Mouse (Mus musculus) spleen, postnatal 14 days (tissue): ENCODE measurements around the gene Tfip11.
"Not testable (repeated sequence)": the region's sequence is repeated elsewhere in the genome, so short reads cannot be mapped to it uniquely, and the experiment has no call there.

ENCODE experiments used
- DNase-seq, 2 experiments: peaks; one replicate each; pipeline ENCODE4 v3.0.0; 2021 to 2022; ENCODE audit warnings: low spot score in 2 of 2

The Tfip11 gene

DNA sequence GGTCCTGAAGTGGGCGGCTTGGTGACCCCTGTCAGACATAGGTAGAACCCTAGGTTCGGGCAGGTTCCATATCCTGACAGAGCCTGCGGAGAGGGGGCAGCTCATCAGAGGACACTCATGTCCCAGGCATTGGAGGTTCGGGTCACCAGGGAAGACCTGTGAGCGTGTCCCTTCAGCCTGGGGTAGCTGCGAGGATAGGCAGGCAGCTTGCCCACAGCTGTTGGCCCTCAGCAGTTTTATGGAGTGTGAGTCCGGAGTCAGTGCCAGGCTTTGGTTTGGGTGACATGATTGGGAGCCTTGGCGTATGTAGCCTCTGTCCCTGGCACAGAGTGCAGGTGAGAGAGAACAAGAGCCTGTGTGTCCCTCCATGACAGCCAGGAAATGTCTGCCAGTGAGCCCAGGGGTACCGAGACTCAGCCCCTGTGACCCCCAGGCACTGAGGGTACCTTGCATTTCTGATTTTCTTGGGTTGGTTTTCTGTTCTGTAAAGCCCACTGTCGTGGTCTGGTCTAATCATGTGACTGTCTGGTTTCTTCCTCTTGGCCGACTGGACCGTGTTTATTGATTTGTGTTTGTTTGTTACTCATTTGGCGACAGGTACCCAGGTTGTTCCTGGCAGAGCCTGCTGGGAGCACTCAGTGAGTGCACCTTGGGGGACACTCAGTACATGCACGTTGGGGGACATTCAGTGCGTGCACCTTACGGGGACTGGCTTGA, 36.2 kb upstream of the Tfip11 start:
- DNase-seq, result no peak

DNA sequence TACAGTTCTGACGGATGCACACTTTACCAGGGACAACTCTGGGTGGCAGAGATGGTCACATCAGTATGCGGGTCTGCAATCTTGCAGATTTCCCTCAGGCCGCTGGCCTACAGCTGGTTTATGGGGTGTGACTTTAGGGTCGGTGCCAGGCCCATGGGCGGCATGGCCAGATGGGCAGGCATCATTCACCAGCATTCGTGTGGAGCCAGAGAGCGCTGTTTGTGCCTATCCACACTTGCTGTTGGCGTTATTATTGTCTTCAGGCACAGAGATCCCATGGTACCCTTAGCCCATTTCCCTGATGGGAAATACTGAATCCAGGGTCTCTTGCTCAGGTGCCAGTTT, 35.6 kb upstream of the Tfip11 start:
- DNase-seq, result no peak

DNA sequence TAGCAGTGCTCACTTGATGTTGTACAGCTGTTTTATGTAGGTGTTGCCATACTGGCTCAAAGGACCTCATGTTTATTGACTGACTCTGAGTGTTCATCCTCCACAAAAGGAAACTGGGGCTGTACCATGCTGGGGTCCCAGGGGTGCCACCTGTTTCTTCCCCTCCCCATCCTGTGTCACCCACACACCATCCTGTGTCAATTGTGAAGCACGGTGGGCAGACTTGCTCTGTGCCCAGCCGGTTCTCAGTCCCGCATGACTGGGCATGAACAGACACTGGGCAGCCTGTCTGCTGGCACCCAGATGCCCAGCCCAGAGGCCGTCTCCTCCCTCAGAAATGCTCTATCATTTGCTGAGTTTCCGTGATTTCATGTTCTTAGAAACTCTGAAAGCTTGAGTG, 34.3 kb upstream of the Tfip11 start:
- peak in 1 of 2 experiments; percentile 31 for DNase-seq

DNA sequence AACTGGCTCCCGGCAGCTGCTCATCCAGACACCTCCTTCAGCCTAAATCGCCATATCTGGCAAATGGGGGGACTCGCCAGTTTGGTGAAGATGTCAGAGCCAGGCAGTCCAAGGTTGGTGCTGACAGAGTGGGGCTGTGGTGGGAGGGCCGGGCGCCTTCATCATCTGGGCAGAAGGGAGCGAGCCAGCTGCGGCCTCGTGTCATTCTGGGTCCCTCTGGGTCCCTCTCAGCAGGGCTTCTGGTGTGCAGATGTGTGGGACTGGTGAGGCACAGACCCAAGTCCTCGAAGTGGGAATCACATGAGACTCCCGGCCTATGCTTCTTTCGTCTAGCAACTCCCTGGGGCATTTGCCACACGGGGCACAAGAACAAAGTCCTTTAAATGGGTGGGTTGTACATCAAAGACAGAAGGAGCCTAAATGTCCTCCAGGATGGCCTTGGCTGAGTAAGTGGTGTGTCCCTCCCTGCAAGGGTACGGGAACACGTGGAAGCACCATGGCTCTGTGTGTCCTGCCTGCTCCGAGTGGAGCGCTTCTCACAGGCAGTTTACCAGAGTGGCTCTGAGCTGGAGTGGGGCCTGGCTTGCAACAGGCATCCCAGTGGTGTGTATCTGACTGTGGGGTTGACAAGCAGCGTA, 33.7 kb upstream of the Tfip11 start:
- DNase-seq, result no peak

DNA sequence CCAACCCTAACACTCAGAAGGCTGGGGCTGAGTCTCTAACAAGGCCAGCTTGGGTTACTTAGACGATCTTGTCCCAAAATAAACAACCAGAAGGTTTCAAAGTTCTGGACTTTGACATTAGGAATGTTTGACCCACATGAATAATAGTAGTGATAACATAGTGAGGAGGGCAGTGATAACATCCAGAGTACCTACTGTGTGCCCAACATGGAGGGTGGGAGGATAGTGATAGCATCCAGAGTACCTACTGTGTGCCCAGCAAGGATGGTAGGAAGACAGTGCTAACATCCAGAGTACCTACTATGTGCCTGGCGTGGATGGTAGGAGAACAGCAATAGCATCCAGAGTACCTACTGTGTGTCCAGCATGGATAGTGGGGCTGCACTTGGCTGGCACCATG, 32.4 kb upstream of the Tfip11 start:
- no peak for DNase-seq

DNA sequence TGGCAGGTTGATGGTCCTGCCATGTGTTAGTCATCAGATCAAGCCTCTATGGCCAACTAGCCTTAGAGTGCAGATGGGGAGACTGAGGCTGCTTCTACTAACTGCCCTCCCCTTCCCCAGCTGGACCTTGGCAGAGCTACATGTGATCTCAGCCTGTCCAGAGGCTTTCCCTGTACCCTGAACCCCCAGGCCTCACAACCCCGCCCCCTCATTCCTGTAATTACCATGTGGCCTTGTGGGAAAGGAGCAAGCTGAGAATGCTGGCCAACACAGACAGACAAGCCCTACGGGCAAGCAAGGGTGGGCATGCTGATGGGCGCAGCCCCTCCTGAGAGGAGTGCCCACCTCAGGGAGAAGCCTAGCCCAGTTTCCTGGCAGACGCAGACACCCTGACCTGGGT, 31.5 kb upstream of the Tfip11 start:
- no peak for DNase-seq

DNA sequence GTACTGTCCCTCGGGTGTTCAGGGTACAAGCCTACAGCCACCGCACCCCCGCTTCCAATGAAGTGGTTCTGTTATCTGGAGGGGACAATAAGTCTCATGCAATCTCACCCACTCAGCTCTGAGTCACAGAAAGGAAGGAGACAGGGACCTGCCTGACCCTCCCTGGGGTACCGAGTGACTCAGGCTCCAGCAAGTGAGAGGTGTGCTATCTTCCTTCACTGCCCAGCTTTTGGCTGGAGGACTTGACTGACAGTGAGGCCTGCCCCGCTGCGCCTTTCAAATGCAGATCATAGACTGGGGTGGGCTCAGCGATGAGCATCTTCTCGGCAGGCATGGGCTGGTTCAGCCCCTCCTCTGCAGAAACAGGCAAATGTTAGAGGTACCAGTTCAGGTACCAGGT, 31.0 kb upstream of the Tfip11 start:
- DNase-seq, result no peak

DNA sequence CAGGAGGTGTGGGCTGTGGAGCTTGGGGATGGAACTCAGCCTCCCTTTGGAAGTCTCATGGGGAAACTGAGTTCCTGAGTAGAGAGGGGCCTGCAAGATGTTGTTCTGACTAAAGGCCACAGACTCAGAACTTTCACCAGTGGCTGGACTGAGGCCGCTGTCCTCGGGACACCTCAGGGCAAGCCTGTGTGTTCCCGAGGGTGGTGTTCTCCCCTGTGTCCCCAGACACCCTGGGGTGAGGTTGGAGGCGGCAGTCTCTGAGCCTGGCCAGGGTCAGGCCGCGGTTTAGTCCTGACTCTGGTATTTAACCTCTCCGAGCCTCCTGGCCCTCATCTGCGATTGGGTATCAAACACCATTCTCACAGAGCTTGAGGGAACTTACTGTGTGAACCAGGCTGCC, 30.6 kb upstream of the Tfip11 start:
- no peak for DNase-seq

DNA sequence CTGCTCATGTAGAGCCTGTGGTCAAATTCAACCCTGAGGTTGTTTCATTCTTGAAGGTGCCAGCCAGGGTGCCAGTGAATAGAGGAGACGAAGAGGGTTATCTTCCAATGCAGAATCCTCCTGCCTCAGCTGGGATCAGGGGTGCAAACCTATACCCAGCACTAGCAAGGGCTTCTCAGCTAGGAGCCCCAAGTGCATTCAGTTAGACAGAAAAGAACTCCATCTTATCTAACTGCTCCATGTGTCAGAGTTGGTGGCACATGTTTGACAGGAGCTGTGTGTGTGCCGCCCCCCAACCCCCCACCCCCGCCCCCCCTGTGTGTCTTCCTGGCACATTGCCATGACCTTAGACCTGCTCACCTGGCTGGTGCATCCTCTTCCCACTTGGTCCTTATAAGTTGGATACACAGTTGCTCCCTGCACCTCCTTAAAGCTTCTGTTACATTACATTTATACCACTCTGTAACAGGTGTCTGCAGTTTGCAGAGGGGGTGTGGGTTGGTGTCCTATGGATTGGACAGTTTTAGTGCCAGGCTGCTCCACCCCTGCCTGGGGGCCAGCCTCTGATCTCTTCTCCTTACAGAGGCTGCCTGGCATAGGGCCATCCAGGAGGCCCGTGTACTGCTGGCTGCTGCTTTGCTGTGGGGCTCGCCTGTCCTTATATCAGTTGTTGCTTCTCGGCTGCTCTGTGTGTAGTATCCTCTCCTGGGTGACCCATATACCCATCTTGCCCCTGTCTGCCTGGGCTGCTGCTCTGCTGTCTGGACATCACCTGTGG, 29.6 kb upstream of the Tfip11 start:
- DNase-seq, result no peak

DNA sequence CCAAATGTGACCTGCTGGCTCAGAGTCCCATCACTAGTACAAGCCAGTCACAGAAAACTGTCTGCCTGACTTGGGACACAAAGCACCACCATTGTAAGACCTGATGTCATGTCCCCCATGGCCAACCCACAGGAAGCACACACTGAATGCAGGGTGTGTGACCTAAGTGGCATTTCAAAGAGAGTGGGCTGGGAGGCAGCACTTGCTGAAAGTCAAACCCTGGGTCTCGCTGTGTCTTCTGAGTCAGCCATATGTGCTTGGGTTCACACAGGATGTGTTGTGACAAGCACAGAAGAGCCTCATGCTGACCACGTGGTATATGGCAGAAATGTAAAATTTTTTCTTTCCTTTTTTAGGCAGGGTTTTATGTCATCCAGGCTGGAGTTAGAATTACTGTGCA, 28.9 kb upstream of the Tfip11 start:
- no peak for DNase-seq

DNA sequence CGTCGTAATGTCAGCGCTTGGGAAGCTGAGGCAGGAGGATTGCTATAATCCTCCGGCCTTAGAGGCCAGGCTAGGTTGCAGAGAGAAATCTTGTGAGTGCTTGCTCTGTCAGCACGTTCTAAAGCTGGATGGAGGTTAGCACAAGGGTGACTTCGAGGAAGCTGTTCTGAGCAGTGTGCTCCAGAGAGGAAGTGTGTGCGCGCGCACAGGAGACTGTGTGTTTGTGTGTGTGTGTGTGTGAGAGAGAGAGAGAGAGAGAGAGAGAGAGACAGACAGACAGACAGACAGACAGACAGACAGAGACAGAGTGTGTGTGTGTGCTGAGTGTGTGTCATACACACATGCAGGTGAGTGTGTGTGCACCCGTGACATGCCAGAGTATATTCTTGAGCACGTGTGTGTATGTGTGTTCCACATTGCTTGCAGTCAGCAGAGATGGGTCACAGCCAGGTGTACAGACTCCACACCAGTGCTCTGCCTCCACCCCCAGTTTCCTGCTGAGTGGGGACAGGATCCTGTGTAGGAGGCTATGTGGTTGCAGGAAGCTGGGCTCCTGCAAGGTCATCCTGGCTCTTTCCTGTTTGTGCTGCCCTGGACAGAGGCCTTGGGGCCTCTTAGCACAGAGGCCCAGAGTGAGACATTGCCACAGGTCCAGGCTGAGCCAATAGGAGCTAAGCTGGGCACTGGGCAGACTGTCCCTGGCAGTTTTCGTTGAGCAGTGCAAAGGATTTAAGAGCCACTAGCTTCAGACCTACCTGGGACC, 27.8 kb upstream of the Tfip11 start:
- DNase-seq, result no peak

DNA sequence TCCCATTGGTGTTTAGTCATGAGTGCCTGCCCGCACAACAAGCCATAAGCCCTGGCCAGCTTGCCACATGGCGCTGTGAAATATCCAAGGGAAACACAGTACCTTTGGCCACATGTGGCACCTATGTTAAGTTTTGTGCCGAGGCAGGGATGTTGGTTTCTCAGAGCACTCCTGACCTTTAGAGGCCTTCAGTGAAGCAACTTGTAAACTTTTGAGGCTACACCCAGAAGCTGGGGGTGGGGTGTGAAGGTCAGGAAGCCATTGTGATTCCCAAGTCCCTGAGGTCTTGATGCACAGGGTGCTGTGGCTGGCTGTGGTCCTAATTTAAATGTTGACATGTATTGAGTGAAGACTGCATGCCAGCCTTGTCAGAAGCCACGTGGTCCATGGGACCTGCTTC, 26.8 kb upstream of the Tfip11 start:
- DNase-seq, result no peak

DNA sequence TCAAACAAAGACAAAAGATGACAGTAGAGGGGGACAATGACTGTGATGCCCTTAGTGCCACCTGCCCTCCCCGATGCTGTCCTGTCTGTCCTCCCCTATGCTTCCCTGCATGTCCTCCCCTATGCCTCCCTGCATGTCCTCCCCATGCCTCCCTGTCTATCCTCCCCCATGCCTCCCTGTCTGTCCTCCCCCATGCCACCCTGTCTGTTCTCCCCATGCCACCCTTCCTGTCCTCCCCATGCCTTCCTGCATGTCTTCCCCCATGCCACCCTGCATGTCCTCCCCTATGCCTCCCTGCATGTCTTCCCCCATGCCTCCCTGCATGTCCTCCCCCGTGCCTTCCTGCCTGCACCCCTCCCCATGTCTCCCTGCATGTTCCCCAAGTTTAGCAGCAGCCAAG, 26.0 kb upstream of the Tfip11 start:
- no peak for DNase-seq

DNA sequence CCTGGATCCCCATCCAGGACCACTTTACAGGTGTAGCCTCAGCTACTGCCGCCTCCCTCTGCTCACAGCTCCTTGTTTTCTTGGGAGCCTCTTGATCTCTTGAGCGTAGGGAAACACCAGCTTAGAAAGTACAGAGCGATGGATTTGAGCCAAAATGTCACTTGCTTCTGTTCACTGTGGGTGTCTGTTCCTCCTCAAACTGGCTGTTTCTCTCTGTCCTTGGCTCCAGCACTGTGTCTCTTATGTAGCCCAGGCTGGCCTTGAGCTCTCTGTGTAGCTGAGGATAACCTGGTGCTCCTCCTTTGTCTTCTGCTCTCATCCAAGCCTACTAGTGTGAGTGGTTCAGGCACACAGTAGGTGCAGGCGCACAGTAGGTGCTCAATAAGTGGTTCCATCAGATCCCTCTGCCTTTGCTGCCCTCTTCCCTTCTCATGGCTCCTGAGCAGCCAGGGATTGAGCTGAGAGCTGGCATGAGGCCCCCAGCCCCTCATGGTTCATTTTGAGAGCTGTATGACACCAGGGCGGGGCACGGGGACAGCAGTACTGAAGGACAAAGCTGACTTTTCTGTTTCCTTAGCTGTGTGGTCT, 25.3 kb upstream of the Tfip11 start:
- DNase-seq, result no peak

DNA sequence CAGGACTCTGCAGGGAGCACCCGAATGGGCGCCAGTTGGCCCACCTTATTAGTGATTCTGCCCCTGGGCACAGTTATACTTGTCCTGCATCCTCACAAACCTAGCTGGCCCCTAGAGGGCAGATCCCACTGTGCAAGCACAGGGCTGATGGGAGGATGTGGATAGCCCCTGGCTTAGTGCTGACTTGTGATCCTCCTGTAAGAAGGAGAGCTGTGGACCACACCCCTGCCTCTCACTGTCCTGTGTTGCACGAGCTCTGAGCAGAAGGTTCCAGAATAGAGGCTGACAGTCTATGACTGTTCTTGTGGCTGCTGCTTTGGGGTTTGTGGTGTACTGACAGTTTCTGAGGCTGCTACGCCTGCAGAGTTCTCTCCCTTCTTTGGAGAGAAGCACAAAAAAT, 24.5 kb upstream of the Tfip11 start:
- no peak for DNase-seq

DNA sequence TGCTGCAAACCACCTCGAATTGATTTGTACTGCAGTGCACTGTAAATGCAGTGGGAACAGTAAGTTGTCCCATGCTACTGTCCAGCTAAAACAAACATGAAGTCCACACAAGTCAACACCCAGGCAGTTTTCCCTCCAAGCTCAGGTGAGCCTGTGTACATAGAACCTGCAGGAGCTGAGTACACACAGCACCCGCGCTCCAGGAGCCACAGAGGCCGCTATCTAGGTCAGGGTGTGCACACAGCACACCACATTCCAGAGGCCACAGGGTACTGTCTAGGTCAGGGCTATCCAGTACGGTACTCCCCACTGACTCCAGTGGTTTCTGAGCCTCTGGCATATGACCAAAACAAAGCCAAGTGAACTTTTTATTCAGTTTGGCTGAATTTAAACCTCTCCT, 23.8 kb upstream of the Tfip11 start:
- DNase-seq, result no peak

DNA sequence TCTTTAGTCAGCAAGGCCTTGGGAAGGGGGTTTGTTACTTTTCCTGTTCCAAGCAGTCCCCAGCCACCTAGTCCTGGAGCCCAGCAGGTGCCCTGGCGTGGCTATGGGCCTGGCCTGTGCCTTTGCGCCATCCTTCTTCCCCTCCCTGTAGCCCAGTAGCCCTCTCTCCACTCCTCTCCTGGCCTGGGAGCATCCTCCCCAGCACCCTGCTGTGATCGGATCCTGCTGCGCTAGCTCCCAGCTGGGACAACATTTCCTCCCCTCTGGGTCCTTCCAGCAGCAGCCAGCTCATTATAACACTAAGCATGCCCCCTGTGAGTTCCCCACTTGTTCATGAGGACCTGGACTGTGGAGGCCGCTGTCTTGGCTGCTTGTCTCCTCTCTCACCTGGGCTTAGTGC, 20.3 kb upstream of the Tfip11 start:
- DNase-seq, result no peak

DNA sequence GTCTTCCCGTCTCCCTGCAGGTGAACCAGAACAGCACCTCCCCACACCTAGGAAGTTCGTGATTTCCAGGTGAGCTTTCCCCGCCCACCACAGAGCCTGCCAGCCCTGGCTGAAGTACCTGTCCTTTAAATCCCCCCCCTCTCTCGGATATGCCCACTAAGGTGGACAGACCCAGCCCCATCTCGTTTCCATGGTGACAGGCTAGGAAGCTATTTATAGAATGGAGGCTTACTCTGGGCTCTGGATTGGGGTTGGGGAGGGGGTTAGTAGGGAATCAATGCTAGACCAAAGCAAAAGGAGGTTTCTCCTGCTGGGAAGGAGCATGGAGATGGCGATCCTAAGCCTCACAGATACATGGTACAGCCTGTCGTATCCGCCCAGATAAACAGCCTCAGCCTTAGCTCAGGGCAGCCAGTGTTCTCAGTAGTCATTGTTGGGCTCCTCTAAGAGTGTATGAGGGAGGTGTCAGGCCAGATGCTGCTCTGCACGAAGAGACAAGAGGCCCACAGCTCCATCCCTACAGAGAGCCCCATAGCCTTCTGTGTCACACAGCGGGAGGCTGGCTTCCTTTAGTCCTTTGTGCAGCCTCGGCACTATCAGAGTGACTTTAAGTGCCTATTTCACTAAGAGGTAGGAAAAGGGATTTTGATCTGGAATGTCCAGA, 12.8 kb upstream of the Tfip11 start:
- DNase-seq, result no peak

DNA sequence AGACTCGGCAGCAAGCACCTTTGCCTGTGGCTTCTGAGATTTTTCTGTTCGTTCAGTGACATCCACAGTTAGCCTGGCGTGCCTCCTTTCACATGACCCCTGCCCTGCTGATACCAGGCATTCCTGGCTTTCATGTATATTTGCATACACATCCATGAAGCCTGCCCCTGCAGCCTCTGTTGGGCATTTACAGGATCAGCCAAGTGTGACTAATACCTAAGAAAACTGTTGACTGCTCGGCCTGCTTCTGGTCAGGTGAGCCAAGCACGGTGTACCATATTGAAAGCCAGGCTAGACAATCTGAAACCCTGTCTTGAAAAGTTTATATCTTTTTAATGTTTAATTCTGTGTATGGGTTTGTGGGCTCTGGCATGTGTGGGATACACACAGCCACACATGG, 9.7 kb upstream of the Tfip11 start:
- DNase-seq, result no peak

DNA sequence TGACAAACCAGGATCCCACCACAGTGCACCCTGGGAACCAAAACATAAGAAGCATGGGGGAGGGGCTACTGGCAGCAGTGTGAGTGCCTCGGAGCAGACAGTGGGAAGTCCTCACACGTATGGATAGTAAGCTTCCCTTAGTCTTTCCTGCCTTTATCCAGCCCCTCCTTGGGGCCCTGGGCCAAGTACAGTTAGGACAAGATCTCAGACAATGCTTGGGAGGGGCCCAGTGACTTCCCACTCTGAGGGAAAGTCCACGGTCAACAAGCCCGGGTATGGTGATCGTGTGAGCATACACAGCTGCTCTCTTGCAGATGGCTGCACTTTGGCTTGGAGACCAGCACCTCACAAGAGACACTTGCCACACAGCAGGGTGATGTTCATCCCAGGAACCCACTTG, 8.8 kb upstream of the Tfip11 start:
- no peak for DNase-seq

DNA sequence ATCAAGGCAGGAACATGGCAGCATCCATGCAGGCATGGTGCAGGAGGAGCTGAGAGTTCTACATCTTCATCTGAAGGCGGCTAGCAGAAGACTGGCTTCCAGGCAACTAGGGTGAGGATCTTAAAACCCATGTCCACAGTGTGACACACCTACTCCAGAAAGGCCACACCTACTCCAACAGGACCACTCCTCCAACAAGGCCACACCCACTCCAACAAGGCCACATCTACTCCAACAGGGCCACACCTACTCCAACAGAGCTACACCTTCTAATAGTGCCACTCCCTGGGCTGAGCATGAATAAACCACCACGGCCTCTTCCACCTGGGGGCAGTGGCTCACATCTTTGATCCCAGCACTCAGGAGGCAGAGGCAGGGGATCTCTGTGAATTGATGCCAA, 6.8 kb upstream of the Tfip11 start:
- not testable (repeated sequence) for DNase-seq

DNA sequence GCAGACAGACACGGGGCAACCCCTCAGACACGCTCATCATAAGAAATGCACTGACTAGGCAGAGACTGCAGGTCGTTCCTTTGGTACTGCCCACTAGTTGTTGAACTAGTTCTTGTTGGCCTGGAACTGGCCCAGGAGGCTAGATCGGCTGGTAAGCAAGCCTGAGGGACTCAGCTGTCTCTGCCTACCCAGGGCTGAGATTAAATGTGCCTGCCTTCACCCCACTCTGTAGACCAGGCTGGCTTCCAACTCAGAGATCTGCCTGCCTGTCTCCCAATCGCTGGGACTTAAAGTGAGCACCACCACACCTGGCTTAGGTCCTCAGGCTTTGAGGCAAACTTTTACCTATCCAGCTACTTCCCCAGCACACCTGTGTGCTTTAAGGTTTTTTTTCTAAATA, 5.8 kb upstream of the Tfip11 start:
- DNase-seq, result no peak
